Mouse (Mus musculus) embryonic fibroblast, embryonic 13.5 days (primary cell): ENCODE results near the gene Hmces.

Source experiments
- CTCF ChIP-seq: IDR thresholded peaks from 2 replicates; pipeline ENCODE4 v1.5.1; 2011; ENCODE audit warnings: mild to moderate bottlenecking, control low read depth, low read length, moderate library complexity, borderline replicate concordance; ENCODE audit not compliant: insufficient read depth
- POLR2A ChIP-seq: IDR thresholded peaks from 2 replicates; pipeline ENCODE4 v1.6.1; 2011; ENCODE audit warnings: low read depth, mild to moderate bottlenecking, control low read depth, low read length, moderate library complexity

DNA sequence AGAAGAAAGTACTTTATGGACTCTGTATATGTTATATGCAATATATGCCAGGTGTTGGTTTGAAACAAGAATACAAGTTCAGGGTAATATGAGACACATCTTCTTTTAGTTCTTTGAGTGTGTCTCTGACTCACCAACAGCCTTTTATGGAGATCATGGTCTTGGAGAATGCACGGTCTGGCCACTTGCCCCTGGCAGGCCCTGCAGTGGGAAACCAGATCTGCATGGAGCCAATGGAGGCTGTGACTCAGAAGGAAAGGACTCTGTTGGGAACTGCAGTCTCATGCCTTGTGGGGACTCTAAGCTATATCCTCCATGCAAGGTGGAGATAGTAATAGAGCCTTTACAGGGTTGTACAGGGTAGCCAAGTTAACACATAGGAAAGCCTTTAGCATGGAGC lies 38.7 kb upstream of the Hmces start:
- TF ChIP-seq POLR2A (no peak), CTCF (no peak)
